Mouse (Mus musculus): ENCODE results near the gene P4htm.

DNA sequence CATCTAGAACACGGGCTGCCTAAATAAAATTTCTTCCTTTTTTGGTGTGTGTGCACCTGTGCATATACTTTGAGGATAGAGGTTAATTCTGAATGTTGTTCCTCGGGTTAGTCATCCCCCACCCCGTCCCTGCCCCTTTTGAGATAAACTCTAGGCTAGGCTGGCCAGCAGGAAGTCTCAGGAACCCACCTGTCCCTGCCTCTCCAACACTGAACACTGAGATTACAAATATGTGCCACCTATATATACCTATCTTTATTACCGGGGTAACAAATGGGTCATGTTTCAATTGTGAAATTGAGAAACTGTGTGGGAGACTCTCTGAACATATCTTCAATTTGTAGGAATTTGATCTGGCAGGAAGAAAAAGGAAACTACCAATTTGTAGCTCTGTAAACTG lies 11.4 kb upstream of the P4htm start:
- TF ChIP-seq CTCF (IDR thresholded peaks at IDR 0.05; ENCODE audit: insufficient read depth, low read depth, low read length) (no peak), POLR2A (IDR thresholded peaks at IDR 0.05; ENCODE audit: insufficient read depth, low read depth, low read length) (no peak)

Data from olfactory bulb, adult 2 months (tissue).